Mouse (Mus musculus) left cerebral cortex, adult 11 months (tissue): ENCODE measurements around the gene Neu1.
"Not testable (repeated sequence)": the region's sequence is repeated elsewhere in the genome, so short reads cannot be mapped to it uniquely, and the experiment has no call there.

ENCODE experiments used
- DNase-seq: peaks from one replicate; pipeline ENCODE4 v3.0.0; 2022; ENCODE audit warnings: low spot score

The Neu1 gene

DNA sequence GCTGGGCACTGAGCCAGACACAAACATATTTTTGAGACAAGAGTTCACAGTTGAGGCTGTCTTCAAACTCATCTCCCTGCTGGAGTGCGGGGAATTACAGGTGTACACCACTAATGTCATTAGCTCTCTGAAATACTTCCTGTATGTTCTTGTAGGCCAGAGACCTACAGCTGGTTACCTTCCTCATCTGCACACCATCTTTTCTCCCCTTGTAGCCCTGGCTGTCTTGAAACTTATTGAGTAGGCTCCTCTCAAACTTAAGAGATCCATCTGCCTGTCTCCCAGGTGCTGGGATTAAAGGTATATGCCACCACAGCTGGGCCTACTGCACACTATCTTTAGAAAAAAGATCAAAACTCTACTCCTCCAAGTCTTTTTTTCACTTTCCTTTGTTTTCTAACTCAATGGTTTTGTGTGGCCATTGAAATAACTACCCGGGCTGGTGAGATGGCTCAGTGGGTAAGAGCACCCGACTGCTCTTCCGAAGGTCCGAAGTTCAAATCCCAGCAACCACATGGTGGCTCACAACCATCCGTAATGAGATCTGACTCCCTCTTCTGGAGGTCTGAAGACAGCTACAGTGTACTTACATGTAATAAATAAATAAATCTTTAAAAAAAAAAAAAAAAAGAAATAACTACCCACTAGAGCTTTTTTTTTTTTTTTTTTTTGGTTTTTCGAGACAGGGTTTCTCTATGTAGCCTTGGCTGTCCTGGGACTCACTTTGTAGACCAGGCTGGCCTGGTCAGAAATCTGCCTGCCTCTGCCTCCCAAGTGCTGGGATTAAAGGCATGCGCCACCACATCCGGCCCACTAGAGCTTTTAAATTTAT is 17.9 kb downstream of the Neu1 start:
- not testable (repeated sequence) for DNase-seq

DNA sequence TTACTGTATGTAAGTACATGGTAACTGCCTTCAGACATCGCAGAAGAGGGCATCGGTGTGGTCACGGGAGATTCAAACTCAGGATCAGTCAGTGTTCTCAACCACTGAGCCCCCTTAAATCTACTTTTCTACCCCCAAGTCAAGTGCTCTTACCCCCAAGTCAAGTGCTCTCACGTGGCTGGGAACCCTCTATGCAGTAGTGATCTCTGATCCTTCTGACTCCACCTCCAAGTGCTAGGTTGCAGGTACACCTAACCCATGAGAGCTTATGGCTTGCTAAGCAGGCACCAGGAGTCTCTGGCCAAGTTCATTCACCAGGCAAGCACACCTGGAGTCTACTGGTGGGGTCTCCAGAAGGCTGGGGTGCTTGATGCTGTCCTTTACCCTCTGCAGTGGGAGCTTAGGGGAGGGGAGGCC is 18.5 kb downstream of the Neu1 start:
- no peak for DNase-seq

DNA sequence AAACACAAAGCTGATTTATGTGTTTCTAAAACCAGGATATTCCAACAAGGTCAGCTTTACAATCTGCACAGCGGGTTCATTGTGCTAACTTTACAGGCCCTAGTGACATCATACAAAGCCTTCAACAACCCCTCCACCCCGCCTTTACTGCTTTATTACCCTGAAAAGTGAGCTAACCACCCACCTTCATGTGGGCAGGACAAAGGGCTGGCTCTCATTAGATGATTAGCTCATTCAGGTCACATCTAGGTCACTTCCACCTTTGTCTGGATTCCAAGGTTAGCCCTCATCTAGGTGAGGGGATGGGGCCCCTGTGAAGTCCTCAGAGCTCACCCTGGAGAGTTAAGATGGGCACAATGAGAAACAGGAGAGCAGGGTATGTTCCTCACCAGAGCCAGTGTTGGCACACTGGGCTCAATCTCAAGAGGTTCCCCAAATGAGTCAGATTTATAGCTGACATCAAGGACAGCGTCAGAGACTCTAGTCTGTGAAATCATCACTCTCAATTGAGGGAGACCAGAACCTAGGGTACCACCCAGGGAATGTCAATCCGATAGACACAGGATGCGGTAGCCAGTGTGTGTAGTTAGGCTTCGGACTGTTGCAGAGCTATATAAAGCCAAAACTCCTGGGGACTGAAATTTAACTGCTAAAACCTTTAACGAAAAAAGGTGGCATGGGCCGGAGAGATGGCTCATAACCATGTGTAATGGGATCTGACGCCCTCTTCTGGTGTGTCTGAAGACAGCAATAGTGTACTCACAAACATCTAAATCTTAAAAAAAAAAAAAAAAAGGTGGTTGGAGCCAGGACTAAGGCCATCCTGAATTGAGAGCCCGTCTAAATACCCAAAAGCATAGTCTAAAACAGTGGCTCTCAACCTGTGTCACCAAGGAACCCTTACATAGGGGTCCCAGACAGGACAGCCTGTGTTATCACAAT is 19.7 kb downstream of the Neu1 start:
- no peak for DNase-seq

DNA sequence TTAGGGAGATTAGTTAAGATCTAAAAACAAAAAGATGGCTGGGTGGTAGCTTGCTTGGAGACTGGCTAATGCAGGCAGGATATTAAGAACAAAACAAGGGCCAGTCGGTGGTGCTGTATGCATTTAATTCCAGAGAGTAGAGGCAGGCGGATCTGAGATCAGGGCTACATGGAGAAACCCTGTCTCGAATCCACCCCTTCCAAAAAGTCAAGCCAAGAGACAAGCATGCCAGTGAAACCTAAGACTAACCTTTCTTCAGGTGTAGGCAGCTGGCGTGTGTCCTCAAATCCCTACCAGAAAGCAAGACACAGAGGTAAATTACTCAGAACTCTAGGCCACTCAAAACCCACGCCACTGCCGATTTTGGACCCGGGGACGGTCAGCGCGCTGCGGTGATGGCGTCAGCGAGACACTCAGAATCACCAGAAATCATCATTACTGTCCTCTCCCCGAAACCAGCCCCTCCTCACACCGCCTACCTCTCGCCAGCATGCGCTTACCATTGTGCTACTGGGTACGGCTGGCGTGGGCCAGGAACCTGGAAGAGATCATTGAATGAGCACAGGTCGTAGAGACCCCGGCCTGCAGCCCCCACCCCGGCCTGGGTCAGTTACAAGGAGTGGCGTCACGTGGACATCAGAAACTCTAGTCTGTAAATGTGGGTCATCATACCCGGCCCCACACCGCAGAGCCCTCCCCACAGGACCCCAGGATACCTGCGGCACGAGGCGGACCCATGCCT is 20.8 kb downstream of the Neu1 start:
- DNase-seq: peak; percentile 45

DNA sequence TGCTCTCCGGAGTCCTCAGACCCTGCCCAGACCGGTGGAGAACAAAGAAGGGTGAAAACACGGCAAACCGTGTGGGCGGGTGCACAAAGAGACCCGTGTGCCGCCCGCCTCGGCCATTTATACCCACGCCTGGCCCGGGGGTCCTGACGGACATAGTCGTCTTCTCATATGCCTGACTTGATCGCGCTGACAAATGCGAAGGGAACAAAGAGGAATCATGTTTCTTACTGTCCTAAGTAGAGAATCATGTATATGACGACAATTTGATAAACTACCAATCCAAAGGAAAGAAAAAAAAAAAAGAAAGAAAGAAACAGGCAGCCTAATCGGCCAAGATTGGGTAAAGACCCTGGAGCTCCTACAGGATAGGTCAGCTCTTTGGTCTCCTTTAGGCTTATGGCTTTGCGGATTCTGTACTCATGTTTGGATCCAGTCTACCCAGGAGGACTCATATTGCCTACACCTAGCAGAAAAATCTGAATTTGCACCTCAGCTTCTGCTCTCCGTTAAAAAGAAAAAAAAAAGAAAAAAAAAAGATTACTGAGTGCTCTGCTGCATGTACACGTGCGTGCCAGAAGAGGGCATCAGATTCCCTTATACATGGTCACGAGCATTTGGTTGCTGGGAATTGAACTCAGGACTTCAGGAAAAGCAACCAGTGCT is 21.5 kb downstream of the Neu1 start:
- peak; percentile 63 for DNase-seq

DNA sequence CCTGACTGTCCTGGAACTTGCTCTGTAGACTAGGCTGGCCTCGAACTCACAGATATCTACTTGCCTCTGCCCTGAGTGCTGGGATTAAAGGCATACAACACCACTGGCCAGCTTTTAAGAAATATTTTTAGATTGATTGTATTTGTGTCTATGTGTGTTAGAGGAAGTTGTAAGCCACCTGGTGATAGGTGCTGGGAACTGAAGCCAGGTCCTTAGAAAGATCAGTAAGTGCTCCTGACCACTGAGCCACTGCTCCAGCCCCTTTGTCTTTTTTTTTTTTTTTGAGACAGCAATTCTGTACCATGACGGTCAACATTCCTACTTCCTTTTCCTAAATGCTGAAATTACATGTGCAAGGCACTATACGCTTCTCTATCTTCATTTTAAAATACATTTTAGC is 22.2 kb downstream of the Neu1 start:
- no peak for DNase-seq

DNA sequence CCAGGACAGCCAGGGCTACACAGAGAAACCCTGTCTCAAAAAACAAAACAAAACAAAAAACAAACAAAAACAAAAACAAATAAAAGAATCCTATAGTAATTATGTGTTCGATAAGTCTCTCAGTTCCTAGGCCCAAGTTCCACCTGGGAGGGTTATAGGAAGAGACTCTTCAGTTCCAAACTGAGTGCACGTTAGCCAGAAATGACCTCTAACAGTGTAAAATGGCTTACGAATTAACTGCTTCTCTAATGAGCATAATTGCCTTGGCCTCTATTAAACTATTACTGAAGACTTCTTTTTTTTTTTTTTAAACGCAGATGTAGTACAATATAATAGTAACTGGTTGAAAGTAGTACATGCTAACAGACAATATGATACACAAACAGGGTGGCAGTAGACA is 22.9 kb downstream of the Neu1 start:
- no peak for DNase-seq

DNA sequence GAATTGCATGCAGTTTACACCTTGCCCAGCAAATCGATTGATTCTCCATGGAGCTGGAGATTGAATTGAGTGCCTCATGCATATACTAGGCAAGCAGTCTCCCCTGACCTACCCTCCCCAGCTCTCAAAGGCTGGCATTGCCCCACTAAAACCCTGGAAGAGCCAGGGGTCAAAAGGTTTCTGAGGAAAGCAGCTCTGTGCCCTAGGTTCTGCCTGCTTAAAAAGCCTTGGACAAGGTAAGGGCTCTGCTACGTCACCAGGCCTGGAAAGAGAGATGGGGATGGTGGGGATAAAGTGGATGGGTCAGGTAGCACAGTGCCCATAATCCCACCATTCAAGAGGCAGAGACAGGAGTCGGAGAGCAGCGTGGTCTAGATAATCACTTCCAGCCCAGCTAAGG is 23.8 kb downstream of the Neu1 start:
- DNase-seq: no peak

DNA sequence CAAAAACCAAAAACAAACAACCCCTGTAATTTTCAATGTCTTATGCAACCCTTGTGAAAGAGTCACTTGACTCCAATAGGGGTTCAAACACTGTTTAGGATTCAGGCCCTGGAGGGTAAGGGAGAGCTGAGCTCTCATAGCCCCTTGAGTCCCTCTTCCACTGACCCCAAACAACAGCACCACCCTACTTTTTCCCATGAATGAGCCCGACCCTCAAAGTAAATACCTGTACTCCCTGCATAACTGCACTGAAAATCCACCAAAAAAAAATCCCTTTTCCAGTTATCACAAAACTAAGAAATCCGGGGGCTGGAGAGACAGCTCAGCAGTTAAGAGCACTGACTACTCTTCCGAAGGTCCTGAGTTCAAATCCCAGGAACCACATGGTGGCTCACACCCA is 24.8 kb downstream of the Neu1 start:
- no peak for DNase-seq

DNA sequence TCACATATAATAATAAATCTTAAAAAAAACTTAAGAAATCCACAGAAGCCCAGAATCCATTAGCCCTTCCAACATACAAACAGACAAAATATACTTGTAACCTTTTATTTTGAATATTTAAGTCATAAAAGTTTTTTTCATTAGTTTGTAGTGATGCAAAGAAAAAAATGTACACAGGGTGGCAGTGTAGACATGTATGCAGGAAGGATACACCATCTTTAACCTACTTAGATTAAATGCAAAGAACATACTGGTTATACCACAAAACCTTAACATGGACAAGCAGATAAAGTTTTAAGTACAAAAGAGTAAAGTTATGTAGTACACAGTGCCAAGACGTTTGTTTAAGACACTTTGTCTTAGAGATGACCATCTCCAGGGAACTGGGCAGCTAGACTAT is 25.3 kb downstream of the Neu1 start:
- DNase-seq: no peak

DNA sequence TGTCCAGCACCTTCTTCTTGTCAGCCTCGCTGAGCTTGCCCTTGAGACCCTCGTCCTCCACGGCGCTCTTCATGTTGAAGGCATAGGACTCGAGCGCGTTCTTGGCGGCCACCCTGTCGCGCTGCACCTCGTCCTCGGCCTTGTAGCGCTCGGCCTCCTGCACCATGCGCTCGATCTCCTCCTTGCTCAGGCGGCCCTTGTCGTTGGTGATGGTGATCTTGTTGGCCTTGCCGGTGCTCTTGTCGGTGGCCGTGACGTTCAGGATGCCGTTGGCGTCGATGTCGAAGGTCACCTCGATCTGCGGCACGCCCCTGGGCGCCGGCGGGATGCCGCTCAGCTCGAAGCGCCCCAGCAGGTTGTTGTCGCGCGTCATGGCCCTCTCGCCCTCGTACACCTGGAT is 26.2 kb downstream of the Neu1 start:
- not testable (repeated sequence) for DNase-seq

DNA sequence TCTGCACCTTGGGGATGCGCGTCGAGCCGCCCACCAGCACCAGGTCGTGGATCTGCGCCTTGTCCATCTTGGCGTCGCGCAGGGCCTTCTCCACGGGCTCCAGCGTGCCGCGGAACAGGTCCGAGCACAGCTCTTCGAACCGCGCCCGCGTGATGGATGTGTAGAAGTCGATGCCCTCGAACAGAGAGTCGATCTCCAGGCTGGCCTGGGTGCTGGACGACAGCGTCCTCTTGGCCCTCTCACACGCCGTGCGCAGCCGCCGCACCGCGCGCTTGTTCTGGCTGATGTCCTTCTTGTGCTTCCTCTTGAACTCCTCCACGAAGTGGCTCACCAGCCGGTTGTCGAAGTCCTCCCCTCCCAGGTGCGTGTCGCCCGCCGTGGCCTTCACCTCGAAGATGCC is 26.9 kb downstream of the Neu1 start:
- not testable (repeated sequence) for DNase-seq

DNA sequence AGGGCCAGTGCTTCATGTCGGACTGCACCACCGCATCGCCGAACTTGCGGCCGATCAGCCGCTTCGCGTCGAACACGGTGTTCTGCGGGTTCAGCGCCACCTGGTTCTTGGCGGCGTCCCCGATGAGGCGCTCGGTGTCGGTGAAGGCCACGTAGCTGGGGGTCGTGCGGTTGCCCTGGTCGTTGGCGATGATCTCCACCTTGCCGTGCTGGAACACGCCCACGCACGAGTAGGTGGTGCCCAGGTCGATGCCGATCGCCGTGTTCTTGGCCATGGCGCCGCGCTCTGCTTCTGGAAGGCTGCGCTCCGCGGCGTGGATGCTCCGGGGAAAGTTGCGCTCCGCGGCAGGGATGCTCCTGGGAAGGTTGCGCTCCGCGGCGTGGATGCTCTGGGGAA is 27.7 kb downstream of the Neu1 start:
- DNase-seq: not testable (repeated sequence)

DNA sequence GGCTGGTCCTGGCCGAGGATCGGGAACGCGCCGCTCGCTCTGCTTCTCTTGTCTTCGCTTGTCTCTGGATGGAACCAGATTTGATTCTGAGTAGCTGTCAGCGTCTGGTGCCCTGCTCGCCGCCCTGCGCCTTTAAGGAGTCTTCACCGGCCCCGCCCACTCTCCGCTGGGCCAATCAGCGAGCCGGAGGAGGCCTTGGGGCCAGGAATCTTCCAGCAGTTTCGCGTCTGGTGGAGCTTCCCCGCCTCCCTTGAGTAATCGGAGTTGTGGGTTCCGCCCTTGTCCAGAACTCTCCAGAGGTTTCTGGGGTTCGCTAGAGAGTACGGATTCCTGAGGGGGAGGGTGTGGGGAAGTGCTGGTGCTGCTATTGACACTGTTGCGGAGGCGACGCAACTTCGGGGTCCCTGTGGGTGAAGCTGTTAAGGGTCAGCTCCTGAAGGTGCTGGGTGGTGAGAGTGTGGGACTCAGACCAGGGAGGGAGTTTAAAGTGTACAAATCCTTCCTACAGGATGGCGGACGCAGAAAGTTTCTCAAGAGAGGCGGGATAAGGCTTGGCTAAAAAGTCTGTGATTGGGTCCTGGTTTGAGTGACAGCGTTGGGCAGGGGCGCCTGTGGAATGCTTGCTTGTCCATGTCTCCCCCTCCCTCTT is 28.2 kb downstream of the Neu1 start, which contains the start of gene Hspa1b:
Gene Hspa1b, minus strand, starts transcription at position 109 of the 649 bp plus-strand sequence.
- peak; percentile 72 for DNase-seq

DNA sequence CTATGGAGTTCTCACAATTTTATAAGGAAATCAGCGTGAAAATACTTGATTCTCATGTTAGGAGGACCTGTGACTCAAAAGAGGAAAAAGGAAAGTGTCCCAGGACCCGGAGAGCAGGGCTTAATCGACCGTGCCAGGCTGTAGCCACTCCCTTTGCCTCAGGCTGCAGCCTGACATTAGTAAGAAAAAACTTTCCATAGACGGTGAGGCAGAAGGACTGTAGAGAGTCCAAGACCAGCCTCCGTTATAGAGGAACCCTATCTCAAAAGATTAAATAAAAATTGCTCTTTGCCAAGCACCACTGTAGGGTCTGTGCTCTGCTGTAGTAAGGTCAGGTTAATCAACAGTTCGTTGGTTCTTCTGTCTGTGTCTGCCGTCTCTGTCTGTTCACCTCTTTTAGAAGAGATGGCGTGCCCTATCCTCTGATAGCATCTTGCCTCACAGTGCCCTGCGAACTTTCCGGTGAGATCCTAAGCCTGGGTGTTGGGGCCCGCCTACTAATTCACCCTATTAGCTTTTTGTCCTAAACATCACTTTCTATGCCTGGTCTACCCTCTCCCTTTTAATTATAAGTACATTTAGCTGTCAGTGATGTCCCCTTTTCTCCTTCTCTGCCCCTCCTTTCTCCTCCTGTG is 28.9 kb downstream of the Neu1 start:
- DNase-seq: no peak

DNA sequence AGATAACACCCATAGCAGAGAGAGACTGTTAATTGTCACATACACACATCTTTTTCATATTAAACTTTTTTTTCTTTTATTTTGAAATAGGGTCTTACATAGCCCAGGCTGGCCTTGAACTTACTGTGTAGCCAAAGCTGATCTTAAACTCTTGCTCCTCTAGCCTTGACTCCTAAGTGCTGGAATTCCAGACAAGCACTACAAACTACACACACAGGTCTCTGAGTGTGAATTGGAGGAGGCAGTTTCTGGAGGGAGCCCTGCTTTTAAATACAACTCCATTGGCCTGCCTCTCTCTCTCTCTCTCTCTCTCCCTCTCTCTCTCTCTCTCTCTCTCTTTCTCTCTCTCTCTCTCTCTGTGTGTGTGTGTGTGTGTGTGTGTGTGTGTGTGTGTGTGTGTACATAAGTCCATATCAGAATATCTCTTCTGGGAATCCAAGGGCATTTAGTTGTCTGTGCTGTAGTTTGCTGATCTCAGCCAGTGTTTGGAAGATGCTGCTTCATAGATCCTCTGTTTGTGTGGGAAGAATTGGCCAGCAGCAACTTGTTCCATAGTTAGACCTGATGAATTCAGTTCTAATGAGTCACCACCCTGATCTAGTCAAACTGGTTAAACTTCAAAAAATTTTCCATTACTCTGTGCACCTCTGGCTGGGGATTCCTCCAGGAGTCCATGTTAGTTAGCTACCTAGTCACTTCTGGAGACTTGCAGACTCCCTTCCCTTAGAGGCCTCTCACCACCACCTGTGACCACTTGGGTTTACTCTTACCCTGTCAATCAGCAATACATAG is 29.8 kb downstream of the Neu1 start:
- DNase-seq: no peak

DNA sequence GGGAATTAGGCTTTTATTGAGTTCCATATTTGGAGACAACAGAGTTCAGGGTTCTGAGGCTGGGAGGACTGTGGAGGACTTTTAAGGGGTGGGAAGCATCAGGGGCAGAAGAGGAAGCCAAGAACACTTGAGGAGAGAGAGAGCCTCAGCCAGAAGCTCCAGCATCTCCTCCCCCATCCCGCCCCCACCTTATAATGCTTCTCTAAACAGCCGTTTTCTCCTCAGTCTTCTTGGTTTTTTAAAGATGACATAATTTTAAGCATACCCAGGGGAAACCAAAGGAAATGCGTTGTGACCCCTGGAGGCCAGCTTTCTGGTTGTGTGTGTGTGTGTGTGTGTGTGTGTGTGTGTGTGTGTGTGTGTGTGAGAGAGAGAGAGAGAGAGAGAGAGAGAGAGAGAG is 31.1 kb downstream of the Neu1 start:
- no peak for DNase-seq

DNA sequence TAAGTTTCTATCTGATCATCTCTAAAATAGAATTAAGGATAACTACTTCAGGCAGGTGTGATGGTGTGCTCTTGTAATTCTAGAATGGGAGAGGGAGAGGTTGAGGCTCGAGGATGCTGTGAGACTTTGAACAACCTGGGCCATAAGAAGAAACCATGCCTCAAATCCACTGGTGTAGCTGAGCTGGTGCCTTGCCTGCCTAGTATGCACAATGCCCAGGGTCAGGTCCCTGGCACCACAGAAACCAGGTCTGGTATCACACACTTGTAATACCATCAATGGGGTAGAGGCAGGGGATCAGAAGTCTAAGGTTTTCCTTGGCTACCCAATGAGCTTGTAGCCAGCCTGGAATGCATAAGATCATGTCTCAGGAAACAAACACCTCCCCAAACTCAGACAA is 31.8 kb downstream of the Neu1 start:
- DNase-seq: no peak

DNA sequence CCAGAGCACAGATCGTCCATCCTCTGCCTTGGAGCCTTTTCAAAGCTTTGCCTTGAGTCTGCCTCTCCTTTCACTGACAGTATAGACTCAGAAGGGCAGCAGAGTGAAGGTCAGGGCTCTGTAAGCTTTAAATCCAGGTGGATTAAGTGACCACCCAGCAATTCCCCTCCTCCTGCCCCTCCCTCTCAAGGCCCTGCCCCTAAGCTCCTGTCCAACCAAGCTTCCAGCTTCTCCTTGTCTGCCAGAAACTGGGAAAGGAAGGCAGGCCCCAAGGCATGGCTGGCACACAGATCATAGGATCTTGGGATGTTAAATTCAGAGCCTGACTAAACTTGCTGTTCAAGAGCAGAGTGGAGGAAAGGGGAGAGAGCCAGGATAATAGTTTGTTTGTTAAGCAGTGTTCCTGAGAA is 33.6 kb downstream of the Neu1 start:
- DNase-seq: no peak

DNA sequence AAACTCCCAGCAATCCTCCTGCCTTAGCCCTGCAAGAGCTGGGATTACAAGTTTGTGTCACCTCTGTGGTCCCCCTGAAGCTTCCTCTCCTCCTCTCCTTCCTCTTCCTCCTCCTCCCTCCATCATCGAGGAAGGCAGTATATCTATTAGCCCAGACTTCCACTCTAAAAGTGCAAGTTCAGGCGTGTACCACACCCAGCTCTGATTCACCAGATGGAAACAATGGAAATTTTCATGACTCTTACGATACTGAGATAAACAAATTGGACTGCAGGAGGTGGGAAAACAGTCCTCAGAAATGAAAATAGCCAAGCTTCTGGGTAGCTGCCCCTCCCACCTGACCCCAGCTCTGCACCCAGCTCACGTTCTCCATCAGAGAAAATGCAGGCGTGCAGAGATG is 34.6 kb downstream of the Neu1 start:
- no peak for DNase-seq
